Mouse (Mus musculus) MEL (cell line): Measurements from ENCODE around the gene Gtf2a1. TPM values are rescaled to one million over a fixed set of nuclear protein-coding genes. Genes with fewer than 3 reads are reported as not detected.

Experiments
- DNase-seq: peaks from one replicate; pipeline ENCODE4 v3.0.0; 2011; ENCODE audit warnings: low read depth, low spot score
- H3K27ac ChIP-seq: 2 replicates; pipeline ENCODE4 v1.5.1; 2012; ENCODE audit warnings: low read depth, mild to moderate bottlenecking, control low read depth, low read length, moderate library complexity; ENCODE audit not compliant: control insufficient read depth
- H3K27me3 ChIP-seq, 2 experiments: fragments of 150-350 bp in 1 of 2; sonication (generic) in 1 of 2; 2 replicates each; pipeline ENCODE4 v1.6.1; 2012; ENCODE audit warnings: low read length in 2 of 2, mild to moderate bottlenecking in 2 of 2, improper control_type of control experiment in 1 of 2, moderate library complexity in 1 of 2; ENCODE audit not compliant: insufficient read depth in 2 of 2, control insufficient read depth in 1 of 2
- H3K36me3 ChIP-seq, 2 experiments: 2 replicates each; pipeline ENCODE4 v1.6.1; 2012 to 2014; ENCODE audit warnings: low read length in 2 of 2, improper control_type of control experiment in 1 of 2, inconsistent platforms in 1 of 2, mild to moderate bottlenecking in 1 of 2; ENCODE audit not compliant: insufficient read depth in 2 of 2, control insufficient read depth in 1 of 2
- H3K4me1 ChIP-seq, 2 experiments: fragments of 150-350 bp in 1 of 2; sonication (generic) in 1 of 2; 2 replicates each; pipeline ENCODE4 v1.6.1; 2012; ENCODE audit warnings: low read length in 2 of 2, improper control_type of control experiment in 1 of 2, mild to moderate bottlenecking in 1 of 2; ENCODE audit not compliant: insufficient read depth in 2 of 2, control insufficient read depth in 1 of 2
- H3K4me3 ChIP-seq, 2 experiments: fragments of 150-350 bp in 1 of 2; sonication (generic) in 1 of 2; 2 replicates each; pipeline ENCODE4 v1.5.1; 2012; ENCODE audit warnings: low read depth in 2 of 2, low read length in 2 of 2, mild to moderate bottlenecking in 2 of 2, moderate library complexity in 2 of 2, control low read depth in 1 of 2, improper control_type of control experiment in 1 of 2; ENCODE audit not compliant: control insufficient read depth in 1 of 2, insufficient read depth in 1 of 2
- H3K79me2 ChIP-seq: 2 replicates; pipeline ENCODE4 v1.6.1; 2012; ENCODE audit warnings: mild to moderate bottlenecking, low read length, moderate library complexity; ENCODE audit not compliant: control insufficient read depth, poor library complexity, insufficient read depth
- H3K9ac ChIP-seq: 2 replicates; pipeline ENCODE4 v1.6.1; 2012; ENCODE audit warnings: low read depth, mild to moderate bottlenecking, control low read depth, low read length, moderate library complexity; ENCODE audit not compliant: control insufficient read depth, poor library complexity, severe bottlenecking
- H3K9me3 ChIP-seq: fragments of 150-350 bp; sonication (generic); replicated peaks from 2 replicates; pipeline ENCODE4 v1.6.1; 2012; ENCODE audit warnings: mild to moderate bottlenecking, low read length, improper control_type of control experiment, moderate library complexity; ENCODE audit not compliant: insufficient read depth
- CHD1 ChIP-seq: IDR thresholded peaks from 2 replicates; pipeline ENCODE4 v1.6.1; 2012; ENCODE audit warnings: low read depth, mild to moderate bottlenecking, inconsistent platforms, low read length, improper control_type of control experiment
- CTCF ChIP-seq, 3 experiments: IDR thresholded peaks in 2 of 3; conservative IDR thresholded peaks in 1 of 3; 2 replicates each; pipeline ENCODE4 v1.5.1; 2011 to 2012; ENCODE audit warnings: low read length in 3 of 3, low read depth in 2 of 3, mild to moderate bottlenecking in 2 of 3, improper control_type of control experiment in 1 of 3, inconsistent platforms in 1 of 3, mixed read lengths in 1 of 3, moderate library complexity in 1 of 3; ENCODE audit not compliant: control insufficient read depth in 1 of 3, insufficient read depth in 1 of 3, poor library complexity in 1 of 3, severe bottlenecking in 1 of 3
- E2F4 ChIP-seq: IDR thresholded peaks from 2 replicates; pipeline ENCODE4 v1.6.1; 2011; ENCODE audit warnings: low read depth, low read length, improper control_type of control experiment, borderline replicate concordance
- ETS1 ChIP-seq: IDR thresholded peaks from 2 replicates; pipeline ENCODE4 v1.6.1; 2012; ENCODE audit warnings: low read depth, mild to moderate bottlenecking, inconsistent platforms, low read length, improper control_type of control experiment, moderate library complexity
- MEF2A ChIP-seq: IDR thresholded peaks from 2 replicates; pipeline ENCODE4 v1.6.1; 2014; ENCODE audit warnings: low read depth, mild to moderate bottlenecking, inconsistent platforms, low read length, improper control_type of control experiment; ENCODE audit not compliant: poor library complexity, insufficient replicate concordance, severe bottlenecking; ENCODE audit errors: extremely low read depth
- MYB ChIP-seq: IDR thresholded peaks from 2 replicates; pipeline ENCODE4 v1.6.1; 2011; ENCODE audit warnings: mild to moderate bottlenecking, low read depth, low read length, improper control_type of control experiment
- MYC ChIP-seq: IDR thresholded peaks from 2 replicates; pipeline ENCODE4 v1.6.1; 2011; ENCODE audit warnings: low read depth, mild to moderate bottlenecking, low read length, improper control_type of control experiment, moderate library complexity
- RAD21 ChIP-seq: IDR thresholded peaks from 2 replicates; pipeline ENCODE4 v1.6.1; 2011; ENCODE audit warnings: mild to moderate bottlenecking, low read depth, low read length, improper control_type of control experiment
- SMC3 ChIP-seq: IDR thresholded peaks from 2 replicates; pipeline ENCODE4 v1.6.1; 2011; ENCODE audit warnings: low read depth, low read length, improper control_type of control experiment
- USF2 ChIP-seq, 2 experiments: IDR thresholded peaks; 2 replicates each; pipeline ENCODE4 v1.6.1; 2011 to 2012; ENCODE audit warnings: improper control_type of control experiment in 2 of 2, low read length in 2 of 2, borderline replicate concordance in 1 of 2, inconsistent platforms in 1 of 2, low read depth in 1 of 2, mild to moderate bottlenecking in 1 of 2; ENCODE audit not compliant: insufficient read depth in 1 of 2
- ZC3H11A ChIP-seq: IDR thresholded peaks from 2 replicates; pipeline ENCODE4 v1.6.1; 2012; ENCODE audit warnings: low read depth, mild to moderate bottlenecking, inconsistent platforms, low read length, improper control_type of control experiment
- ZKSCAN1 ChIP-seq: IDR thresholded peaks from 2 replicates; pipeline ENCODE4 v1.6.1; 2012; ENCODE audit warnings: low read depth, mild to moderate bottlenecking, inconsistent platforms, low read length, improper control_type of control experiment, moderate library complexity
- polyA plus RNA-seq, 2 experiments: library from polyadenylated mRNA; stranded (reverse) in 1 of 2; unstranded in 1 of 2; fragments of >175 nt in 1 of 2; fragments of >200 nt in 1 of 2; gene quantifications; 2 replicates each; pipeline versions ENCODE4 v1.2.1 to v1.2.4; 2012; ENCODE audit warnings: low replicate concordance in 2 of 2, low read depth in 1 of 2; ENCODE audit not compliant: insufficient read length in 2 of 2, insufficient read depth in 1 of 2, missing spikeins in 1 of 2
- total RNA-seq: library from RNA; depleted of rRNA; stranded (reverse); fragments of 300-350 nt; gene quantifications from 2 replicates; pipeline ENCODE4 v1.2.3, GENCODE M21; 2012

Gene Gtf2a1
- total and polyA plus RNA-seq, 3 experiments = 14.3 to 15.3 TPM; not detected in 1

DNA sequence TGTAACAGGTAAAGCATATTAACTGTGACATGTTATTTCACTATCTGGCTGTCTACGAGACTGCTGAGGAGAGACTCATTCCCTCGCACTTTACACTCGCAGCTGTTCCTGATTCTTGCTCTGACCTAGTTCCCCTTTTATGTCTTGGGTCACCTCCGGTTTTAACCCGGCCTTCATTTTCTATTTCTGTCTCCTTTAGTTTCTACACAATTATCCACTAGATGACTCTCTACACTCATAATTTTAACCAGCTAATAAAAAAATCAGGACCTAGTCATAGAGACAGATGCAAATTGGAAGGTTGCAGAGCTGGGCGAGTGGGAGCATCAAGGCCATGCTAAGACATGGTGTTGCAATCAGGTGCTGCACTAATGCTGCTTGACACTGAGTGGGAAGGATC is 55.8 kb downstream of the Gtf2a1 start:
- DNase-seq = peak; percentile 57
- peak overlapping the region in 1 of 2 experiments; percentile 26; a peak in 2 of 4 replicates for H3K4me3 ChIP-seq

DNA sequence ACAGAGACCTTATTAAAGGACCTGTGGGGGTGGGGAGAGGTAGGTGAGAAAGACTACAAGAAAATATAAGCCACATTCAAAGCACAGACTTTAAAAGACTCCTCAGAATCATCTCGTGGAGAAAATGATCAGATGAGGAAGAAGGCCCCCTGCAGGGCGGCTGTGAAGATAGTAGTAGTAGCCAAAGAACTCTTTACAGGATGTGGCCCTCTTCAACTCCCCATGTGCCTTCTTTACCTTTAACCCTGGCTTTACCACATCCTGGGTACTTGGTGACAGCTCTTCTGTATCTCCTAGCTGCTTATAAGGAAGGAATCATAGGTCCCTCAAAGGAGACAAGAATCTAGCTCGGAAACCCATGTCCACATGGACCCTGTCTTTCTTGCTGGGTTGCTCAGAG is 66.7 kb downstream of the Gtf2a1 start:
- no peaks in the 10 kb centered on the region for H3K27me3 ChIP-seq
- H3K4me3 ChIP-seq = no peak overlapping the region
- no peak overlapping the region for H3K9ac ChIP-seq
- DNase-seq = peak; percentile 30
- no peaks in the 10 kb centered on the region for H3K9me3 ChIP-seq
- H3K79me2 ChIP-seq = no peaks in the 10 kb centered on the region
- no peak overlapping the region for H3K27ac ChIP-seq
- H3K4me1 ChIP-seq = peaks cover 0 to 2% of the 10 kb centered on the region in 2 experiments; a peak in 1 of 4 replicates
- TF ChIP-seq CTCF (IDR thresholded peaks at IDR 0.05 in 2 of 3, conservative IDR thresholded peaks at IDR 0.05 in 1 of 3; ENCODE audit: control insufficient read depth in 1 of 3, insufficient read depth in 1 of 3, low read depth in 2 of 3, low read length in 3 of 3, poor library complexity in 1 of 3, severe bottlenecking in 1 of 3) = peak in 1 of 3 experiments; percentile 20; a peak in 1 of 6 replicates
- TF ChIP-seq MYC = no peak
- no peaks in the 10 kb centered on the region; a peak in 1 of 4 replicates for H3K36me3 ChIP-seq

More for the DNA sequence above, 55.8 kb downstream of the Gtf2a1 start:
- H3K79me2 ChIP-seq = no peaks in the 10 kb centered on the region
- H3K4me1 ChIP-seq = peaks cover 0 to 3% of the 10 kb centered on the region in 2 experiments; a peak in 1 of 4 replicates
- H3K9ac ChIP-seq = no peak overlapping the region
- no peaks in the 10 kb centered on the region for H3K27me3 ChIP-seq
- TF ChIP-seq RAD21 = peak; percentile 36
- TF ChIP-seq MYB = no peak
- TF ChIP-seq SMC3 = peak; percentile 24; the same call in 1 of the 2 replicates
- TF ChIP-seq MEF2A = no peak
- TF ChIP-seq CTCF (IDR thresholded peaks at IDR 0.05 in 2 of 3, conservative IDR thresholded peaks at IDR 0.05 in 1 of 3; ENCODE audit: control insufficient read depth in 1 of 3, insufficient read depth in 1 of 3, low read depth in 2 of 3, low read length in 3 of 3, poor library complexity in 1 of 3, severe bottlenecking in 1 of 3) = peak in 1 of 3 experiments; percentile 17; a peak in 1 of 6 replicates
- TF ChIP-seq ETS1 = peak; percentile 42; the same call in 1 of the 2 replicates
- TF ChIP-seq ZC3H11A = peak; percentile 42
- no peaks in the 10 kb centered on the region for H3K9me3 ChIP-seq
- H3K36me3 ChIP-seq = no peaks in the 10 kb centered on the region
- no peak overlapping the region for H3K27ac ChIP-seq

DNA sequence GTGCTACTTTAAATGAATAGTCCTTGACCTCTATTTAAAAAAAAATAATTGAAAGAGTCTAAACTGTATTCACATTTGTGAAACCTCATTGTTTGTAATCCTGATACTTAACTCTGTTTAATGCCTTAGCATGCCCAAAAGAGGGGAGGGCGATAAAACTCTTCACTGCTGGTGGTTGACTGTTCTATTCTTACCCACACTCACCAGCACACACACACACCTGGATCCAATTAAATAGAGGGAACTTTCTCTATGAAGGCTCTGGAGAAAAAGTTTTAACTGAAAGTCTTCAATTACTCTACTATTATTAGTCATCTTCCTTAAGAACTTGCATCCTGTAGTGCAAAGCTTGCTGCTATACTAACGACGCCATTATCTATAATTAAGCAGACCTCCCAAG is 72.5 kb downstream of the Gtf2a1 start:
- DNase-seq = no peak
- H3K4me1 ChIP-seq = no peaks in the 10 kb centered on the region
- H3K36me3 ChIP-seq = no peaks in the 10 kb centered on the region
- H3K27me3 ChIP-seq = peaks cover 0 to 2% of the 10 kb centered on the region in 2 experiments; a peak in 2 of 4 replicates
- TF ChIP-seq E2F4 = no peak
- TF ChIP-seq CHD1 = no peak
- no peak for TF ChIP-seq ZC3H11A
- no peak for TF ChIP-seq ZKSCAN1
- no peak for TF ChIP-seq USF2 (IDR thresholded peaks at IDR 0.05; ENCODE audit: borderline replicate concordance in 1 of 2, insufficient read depth in 1 of 2, low read depth in 1 of 2, low read length in 2 of 2)
- no peak for TF ChIP-seq CTCF (IDR thresholded peaks at IDR 0.05 in 2 of 3, conservative IDR thresholded peaks at IDR 0.05 in 1 of 3; ENCODE audit: control insufficient read depth in 1 of 3, insufficient read depth in 1 of 3, low read depth in 2 of 3, low read length in 3 of 3, poor library complexity in 1 of 3, severe bottlenecking in 1 of 3)
- H3K9me3 ChIP-seq = no peaks in the 10 kb centered on the region
- no peak overlapping the region for H3K9ac ChIP-seq
- H3K27ac ChIP-seq = no peak overlapping the region
- H3K4me3 ChIP-seq = no peak overlapping the region
- H3K79me2 ChIP-seq = no peaks in the 10 kb centered on the region
